Mouse (Mus musculus) cortical plate, adult 2 months (tissue): ENCODE results near the gene Pcbp4. TPM values are rescaled to one million over a fixed set of nuclear protein-coding genes. Genes with fewer than 3 reads are reported as not detected.
A peak's percentile ranks its signal among the peaks of the same experiment; 100 is the strongest.

Source experiments
- H3K27ac ChIP-seq: fragments of 200-500 bp; 2 replicates; pipeline ENCODE4 v1.5.1; 2012; ENCODE audit warnings: low read length, control low read depth, inconsistent platforms; ENCODE audit not compliant: insufficient read depth
- H3K4me1 ChIP-seq: fragments of 200-500 bp; 2 replicates; pipeline ENCODE4 v1.6.1; 2011; ENCODE audit warnings: low read length; ENCODE audit not compliant: control insufficient read depth, insufficient read depth
- H3K4me3 ChIP-seq: fragments of 200-500 bp; 2 replicates; pipeline ENCODE4 v1.5.1; 2011; ENCODE audit warnings: mild to moderate bottlenecking, low read length, control low read depth; ENCODE audit not compliant: insufficient read depth
- CTCF ChIP-seq: fragments of 200-500 bp; IDR thresholded peaks from 2 replicates; pipeline ENCODE4 v1.5.1; 2011; ENCODE audit warnings: mild to moderate bottlenecking, control low read depth, low read length; ENCODE audit not compliant: insufficient read depth; ENCODE audit errors: extremely low read depth
- POLR2A ChIP-seq: fragments of 200-500 bp; IDR thresholded peaks from 2 replicates; pipeline ENCODE4 v1.6.1; 2011; ENCODE audit warnings: mild to moderate bottlenecking, low read length, control low read depth; ENCODE audit not compliant: insufficient read depth; ENCODE audit errors: extremely low read depth
- polyA plus RNA-seq: library from polyadenylated mRNA; depleted of rRNA; stranded (reverse); fragments of >200 nt; gene quantifications from 2 replicates; pipeline ENCODE4 v1.2.3, GENCODE M21; 2012

The Pcbp4 gene
- polyA plus RNA-seq, 1 experiment = 304 TPM

DNA sequence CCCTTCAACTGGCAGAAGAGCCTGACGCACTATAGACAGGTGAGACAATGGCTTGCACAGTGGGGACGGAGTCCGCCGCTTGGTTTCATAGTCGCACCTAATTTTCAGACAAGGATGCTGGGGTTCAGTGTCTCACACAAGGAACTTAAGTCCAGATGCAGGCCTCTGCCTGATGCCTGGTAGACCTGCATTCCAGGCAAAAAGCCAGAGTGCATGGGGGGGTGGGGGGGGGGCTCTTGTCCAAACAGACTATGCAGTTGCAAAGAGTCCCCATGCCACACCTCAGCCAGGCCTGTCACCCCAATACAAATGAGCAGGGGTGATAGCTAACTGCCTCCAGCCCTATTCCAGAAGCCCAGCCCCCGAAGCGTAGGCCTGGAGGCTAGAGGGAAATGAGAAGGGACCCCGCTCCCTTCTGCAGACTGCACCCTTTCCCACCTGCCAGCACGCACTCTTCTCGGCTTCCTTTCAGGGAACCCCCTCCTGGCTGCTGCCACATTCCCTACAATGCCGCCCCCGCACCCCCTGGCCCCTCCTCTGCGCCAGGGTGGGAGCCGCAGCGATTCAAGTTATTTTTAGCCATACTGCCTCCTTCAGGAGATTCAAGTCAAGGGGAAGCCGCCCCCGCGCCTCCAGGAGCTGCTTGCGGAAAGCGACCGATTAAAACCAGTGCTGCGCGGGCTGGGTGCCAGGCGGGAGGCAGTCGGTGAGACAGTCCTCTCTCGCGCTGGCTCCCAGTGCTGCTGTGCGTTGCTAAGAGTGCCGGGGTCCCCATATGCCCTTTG, 35.1 kb upstream of the Pcbp4 start:
- Histone ChIP-seq H3K27ac (0 out of 2 replicates have a peak overlapping the region, but pooled peaks have one; percentile 47), H3K4me1 (peaks cover 9% of the 10 kb centered on the region), H3K4me3 (no peak overlapping the region)
- TF ChIP-seq POLR2A = peak; percentile 23; the same call in 1 of the 2 replicates
- TF ChIP-seq CTCF = no peak

DNA sequence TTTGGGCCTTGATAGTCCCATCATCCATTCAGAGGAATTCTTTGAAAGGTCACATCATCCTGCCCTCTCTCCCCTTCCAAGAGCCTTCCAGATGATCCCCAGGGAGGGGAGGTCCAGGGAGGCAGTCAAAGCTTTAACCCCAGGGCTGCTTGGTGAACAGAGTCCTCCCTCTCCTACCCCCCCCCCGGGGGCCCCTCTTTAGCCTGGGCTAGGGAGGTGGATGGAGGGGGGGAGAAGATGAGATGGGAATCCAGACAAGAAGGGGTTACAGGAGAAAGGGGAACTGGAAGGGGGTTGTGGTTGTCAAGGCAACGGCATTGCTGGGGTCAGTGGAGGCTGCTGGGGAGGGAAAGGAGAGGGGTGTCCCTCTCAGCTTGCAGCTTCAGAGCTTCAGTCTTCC, 32.5 kb upstream of the Pcbp4 start:
- TF ChIP-seq CTCF (no peak), POLR2A (no peak)
- H3K27ac ChIP-seq = no peak overlapping the region
- peaks cover 9% of the 10 kb centered on the region for H3K4me1 ChIP-seq
- no peak overlapping the region for H3K4me3 ChIP-seq

DNA sequence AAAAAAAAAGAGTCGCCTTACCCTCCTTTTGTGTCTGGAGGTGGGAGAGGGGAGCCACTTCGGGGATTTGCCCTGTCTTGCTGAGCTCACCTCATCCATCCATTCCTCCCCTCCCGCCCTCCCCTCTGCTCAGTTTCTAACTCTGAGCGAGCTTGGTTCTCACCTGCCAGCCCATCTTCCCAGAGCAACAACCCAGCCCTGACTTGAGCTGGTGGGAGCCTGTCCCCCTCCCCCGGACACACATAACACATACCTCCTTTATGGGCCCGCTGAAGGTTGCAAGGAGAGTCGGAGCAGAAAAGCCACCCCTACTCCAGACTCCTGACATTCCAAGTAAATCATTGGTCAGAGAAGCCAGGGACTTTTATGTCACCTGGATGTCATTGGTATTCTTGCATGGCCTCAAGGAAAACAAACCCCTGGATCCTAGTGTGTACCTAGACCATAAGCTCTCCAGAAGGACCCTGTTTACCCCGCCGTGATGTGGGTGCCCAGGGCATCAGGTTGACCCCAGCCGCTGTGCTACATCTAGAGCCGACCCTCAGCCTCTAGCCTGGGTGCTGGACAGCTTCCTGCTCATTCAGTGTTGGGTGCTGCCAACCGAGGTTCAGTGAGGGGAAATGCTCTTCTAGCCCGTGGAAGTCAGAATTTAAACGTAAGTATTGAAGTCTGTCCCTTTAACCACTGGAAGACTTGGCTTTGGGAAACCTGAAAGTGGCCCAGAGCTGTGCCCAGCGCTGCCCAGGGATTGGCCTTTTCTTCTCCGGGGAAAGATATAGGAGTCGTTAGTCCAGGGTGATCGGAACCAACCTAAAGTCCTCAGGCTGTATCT, 31.8 kb upstream of the Pcbp4 start:
- no peak for TF ChIP-seq POLR2A
- no peak for TF ChIP-seq CTCF
- Histone ChIP-seq H3K4me3 (no peak overlapping the region), H3K4me1 (peaks cover 9% of the 10 kb centered on the region), H3K27ac (0 out of 2 replicates have a peak overlapping the region, but pooled peaks have one; percentile 15)

DNA sequence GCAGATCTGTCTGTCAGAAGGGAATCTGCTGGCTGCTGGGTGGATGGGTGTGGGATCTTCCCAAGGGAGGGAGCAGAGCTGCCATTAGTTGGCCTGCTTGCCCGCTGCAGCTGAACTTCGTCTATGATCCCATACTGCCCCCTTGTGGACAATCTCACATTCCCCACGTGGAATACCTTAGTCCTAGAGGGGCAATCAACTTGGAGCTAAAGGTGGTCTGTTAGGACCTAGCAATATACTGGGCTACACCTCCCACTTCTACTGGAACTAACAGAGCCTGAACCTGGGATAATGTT, 31.3 kb upstream of the Pcbp4 start:
- Histone ChIP-seq H3K4me3 (no peak overlapping the region), H3K4me1 (peaks cover 9% of the 10 kb centered on the region), H3K27ac (no peak overlapping the region)
- TF ChIP-seq CTCF (peak; percentile 97), POLR2A (no peak)

DNA sequence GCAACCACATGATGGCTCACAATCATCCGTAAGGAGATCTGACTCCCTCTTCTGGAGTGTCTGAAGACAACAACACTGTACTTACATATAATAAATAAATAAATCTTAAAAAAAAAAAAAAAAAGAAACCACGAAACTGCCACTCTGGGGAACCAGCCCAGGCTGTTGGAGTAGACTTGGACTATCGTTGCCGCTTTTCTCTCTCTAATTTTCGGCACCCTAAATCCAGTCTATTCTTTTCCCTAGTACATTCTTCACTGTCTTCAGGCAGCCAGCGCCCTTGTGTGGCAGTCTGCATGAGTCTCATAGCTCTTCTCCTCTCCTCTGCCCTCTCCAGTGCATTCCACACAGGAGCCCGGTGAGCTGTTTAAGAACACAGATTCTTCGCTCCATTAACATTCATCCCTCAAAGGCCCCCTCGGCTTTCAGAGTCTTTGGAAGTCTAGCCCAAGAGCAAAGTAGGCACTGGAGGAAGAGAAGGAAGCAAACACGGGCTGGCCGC, 24.3 kb upstream of the Pcbp4 start:
- Histone ChIP-seq H3K4me3 (peak overlapping the region; percentile 86), H3K27ac (peak overlapping the region; percentile 76), H3K4me1 (peaks cover 5% of the 10 kb centered on the region)
- TF ChIP-seq CTCF (no peak), POLR2A (no peak)

DNA sequence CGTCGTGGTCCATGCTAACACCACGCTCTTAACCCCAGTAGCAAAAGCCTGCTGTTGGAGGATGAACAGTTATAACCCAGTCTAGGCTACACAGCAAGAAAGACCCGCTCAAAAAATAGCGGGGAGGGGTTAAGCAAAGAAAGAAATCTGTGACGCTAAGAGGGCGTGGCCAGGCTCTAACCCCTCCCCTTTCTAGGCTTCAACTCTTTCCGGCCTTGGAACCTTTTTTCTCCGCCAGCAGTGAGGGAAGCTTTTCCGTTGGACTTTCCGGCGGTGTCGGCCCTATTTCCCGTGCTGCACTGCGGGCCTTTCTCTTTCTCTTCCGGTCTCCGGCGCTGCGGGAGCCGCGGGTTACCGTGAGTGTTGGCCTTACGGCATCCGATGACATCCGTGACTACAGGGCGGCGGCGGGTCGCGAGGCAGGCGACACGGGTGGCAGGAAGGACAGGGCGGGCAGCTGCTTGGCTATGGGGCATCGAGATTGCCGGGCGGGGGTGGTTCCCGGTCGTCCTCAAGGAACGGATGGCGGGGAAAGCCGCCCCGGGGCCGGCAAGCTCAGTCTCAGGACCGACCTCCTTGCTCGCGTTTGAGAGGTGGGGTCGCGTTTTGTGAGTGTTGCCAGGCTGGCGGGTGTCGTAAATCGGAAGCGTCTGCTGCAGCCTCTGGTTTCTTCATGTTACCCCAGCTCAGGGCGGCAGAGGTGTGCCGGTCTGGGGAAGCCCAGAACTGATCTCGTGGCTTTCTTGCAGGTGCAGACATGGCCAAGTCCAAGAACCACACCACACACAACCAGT, 23.7 kb upstream of the Pcbp4 start, which contains the start of gene Rpl29:
Gene Rpl29 (plus strand): TSS at position 234 of the 794 bp plus-strand sequence.
- H3K4me1 ChIP-seq = peaks cover 5% of the 10 kb centered on the region
- H3K4me3 ChIP-seq = peak within 1 kb of the TSS; percentile 86
- peak within 1 kb of the TSS; percentile 78 for H3K27ac ChIP-seq
- TF ChIP-seq POLR2A = peak; percentile 45; the same call in 1 of the 2 replicates
- TF ChIP-seq CTCF = no peak

DNA sequence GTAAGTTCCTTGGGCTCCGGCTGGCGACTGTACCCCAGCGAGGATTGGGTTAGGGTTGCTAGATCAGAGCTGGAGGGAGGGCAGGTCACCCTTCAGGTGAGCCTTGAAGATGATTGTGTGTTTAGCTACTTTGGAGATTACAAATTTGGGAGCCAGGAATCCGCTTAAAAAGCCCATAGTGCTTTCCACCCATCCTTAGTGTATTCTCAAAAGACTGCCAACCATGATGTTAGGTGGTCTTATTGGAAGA, 23.2 kb upstream of the Pcbp4 start:
- TF ChIP-seq CTCF = no peak
- no peak for TF ChIP-seq POLR2A
- peaks cover 5% of the 10 kb centered on the region for H3K4me1 ChIP-seq
- peak overlapping the region; percentile 86 for H3K4me3 ChIP-seq
- H3K27ac ChIP-seq = peak overlapping the region; percentile 78; the same call in 1 of the 2 replicates

DNA sequence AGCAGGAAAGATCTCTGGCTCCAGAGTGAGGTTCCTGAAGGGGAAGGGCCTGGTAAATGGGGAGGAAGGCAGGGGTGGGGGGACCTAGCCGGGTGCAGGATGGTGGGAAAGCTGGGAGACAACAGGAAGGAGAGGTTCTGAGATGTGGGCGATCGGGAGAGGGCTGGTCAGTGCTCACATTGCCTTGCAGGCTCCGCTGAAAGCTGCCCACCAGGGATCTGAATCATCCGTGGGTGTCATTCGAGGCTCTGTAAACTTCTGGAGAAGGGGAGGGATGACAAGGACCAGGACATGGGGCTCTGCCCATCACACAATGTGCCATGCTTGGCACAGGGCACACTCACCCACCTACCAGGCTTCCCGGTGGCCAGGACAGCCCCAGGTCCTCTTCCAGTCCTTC, 19.7 kb upstream of the Pcbp4 start:
- TF ChIP-seq CTCF = no peak
- 0 out of 2 replicates have a peak, but pooled peaks have one; percentile 17 for TF ChIP-seq POLR2A
- Histone ChIP-seq H3K27ac (no peak overlapping the region), H3K4me3 (no peak overlapping the region), H3K4me1 (peaks cover 5% of the 10 kb centered on the region)

DNA sequence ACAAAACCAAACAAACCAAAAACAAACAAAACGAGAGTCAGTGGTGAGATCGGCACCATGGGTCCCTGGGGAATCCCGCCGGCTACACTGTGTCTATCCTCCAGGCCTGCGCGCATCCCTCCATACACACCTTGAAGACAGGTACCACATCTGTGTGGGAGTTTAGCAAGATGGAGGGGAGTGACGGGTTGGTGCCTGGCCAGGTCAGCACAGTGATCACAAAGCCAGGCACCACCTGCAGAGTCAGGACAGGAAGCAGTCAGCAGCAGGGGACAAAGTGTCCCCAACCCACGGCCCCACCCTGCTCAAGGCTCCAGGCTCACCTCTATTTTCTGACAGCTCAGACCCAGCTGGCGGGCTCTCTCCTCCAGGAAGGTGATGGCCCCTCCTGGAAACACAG, 16.5 kb upstream of the Pcbp4 start:
- Histone ChIP-seq H3K4me3 (no peak overlapping the region), H3K27ac (no peak overlapping the region), H3K4me1 (no peaks in the 10 kb centered on the region; the same call in 1 of the 2 replicates)
- TF ChIP-seq CTCF (no peak), POLR2A (no peak)

DNA sequence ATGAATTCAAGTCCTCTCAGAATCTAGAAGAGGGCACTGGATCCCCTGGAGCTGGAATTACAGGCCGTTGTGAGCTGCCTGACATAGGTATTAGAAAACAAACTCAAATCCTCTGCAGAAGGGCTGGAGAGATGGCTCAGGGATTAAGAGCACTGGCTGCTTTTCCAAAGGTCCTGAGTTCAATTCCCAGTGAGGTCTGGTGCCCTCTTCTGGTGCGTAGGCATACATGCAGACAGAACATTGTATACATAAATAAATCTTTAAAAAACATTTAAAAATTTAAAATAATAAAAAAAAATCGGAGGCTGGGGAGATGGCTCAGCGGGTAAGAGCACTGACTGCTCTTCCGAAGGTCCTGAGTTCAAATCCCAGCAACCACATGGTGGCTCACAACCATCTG, 10.4 kb upstream of the Pcbp4 start:
- TF ChIP-seq POLR2A (no peak), CTCF (peak; percentile 25; the same call in 1 of the 2 replicates)
- Histone ChIP-seq H3K4me1 (peaks cover 2% of the 10 kb centered on the region; the same call in 1 of the 2 replicates), H3K27ac (no peak overlapping the region), H3K4me3 (no peak overlapping the region)
